Mouse (Mus musculus) cerebral cortex, adult 2 months (tissue): ENCODE measurements around the gene Epha1.

Experiments used
- WGBS: fragments of 180-500 bp; shearing (Covaris S2); methylation state at CpG from one replicate; pipeline ENCODE4 v1.1.7; 2018; 5-methylcytosine and 5-hydroxymethylcytosine counted together

Gene Epha1

DNA sequence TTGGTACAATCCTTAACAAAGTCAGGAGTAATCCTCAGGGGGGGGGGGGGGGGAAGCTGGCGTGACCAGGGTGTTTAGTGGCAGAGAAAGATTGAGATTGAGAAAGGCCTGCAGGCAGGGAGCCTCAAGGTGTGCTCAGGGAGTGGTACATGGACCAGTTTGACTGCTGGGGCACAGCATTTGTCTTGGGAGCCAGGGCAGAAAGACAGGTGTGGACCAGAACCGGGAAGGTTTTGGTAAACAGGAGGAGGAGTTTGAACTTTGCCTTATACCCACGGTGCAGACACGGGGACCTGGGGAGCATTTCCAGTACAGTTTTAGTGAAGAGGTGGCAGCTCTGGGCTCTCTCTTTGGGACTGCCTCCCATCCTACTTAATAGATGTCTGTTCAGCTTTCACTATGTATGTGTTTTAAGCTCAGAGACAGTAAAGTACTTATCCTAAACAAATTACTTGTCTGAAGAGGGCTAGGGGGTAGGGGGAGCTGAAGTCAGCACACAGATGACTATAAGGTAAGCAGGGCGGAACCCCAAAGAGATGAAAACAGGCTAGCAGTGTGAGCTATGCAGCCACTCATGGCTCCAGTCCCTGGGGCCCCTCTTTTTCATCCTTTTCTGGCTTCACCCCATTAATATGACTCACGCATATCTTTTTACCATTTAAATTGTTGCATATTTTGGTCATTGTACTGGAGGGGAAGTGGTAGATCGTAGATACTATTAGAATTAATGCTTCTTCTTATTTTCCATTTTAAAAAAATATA lies 782 bp upstream of the Epha1 start:
- 48% methylated on average over 7 of the region's 7 CpGs for WGBS

DNA sequence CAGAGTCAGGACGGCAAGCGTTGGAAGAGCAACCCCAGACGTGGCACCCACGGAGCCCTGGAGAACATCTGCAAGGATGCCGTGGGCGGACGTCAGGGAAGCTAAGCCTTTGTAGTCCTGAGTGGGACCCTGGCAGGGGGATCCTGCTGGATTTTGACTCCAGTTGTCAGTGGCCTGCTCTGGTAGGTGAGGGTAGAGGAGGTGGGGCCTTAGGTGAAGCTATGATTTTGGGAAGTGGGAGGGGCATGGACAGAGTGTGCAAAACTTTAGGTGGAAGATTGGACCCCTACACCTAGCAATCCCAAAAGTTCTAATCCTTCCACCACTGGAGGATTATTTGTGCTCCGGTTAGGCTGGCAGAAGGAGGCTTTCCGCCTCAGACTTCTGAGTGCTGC lies 650 bp downstream of the Epha1 start:
- WGBS, result 56% methylated on average over 9 of the region's 9 CpGs

DNA sequence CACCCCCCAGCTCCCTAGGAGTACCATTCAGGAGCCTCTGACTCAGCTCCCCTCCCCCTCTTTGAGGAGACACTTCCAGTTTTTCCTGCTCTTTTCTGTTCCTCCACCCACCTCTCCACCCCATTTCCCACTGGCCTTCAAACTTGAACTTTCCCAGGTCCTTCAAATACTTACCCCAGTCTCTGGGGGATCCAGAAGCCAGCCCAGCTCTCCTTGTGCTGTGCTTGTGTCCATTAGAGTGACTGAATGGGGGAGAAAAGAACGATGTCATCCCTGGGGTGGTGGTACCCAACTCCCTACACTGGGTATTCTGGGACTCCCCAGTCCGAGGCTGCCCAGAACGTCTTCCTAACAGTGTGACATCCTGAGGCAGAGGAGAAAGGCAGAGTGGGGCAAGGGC lies 1.1 kb downstream of the Epha1 start:
- WGBS, result 40% methylated on average over 3 of the region's 3 CpGs

DNA sequence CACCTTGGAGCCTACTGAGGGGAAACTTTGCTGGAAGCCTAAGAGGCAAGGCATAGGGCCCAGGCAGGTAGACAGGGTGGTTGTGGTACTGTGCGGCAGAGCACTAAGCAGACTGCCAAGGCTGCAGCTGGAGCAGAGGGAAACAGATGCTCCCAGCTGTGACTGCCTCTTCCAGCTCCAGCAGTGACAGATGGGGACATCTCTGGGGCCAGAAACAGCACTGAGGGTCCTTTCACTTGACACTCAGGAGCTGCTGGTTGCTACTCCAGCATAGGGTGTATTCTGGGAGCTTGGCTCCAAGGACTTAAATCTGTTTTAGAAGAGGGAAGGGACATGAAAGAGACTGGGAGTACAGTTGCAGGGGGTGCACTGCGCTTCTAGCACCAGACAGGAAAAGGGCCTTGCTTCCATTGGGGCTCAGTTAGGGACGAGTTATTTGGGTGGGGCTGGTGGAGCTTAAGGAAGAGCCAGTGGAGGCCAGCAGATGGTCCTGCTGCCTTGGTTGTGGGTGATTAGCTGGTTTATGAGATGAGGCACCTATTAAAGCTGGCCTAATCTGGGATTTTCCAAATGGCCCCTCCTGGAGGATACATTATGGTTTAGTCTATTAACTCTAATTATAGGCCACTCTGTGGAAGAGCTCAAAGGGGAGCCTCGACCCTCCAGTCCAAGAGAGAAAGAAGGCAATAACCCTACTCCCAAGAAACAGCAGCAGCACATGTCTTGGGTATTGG lies 2.3 kb downstream of the Epha1 start:
- WGBS, result 76% methylated on average over 4 of the region's 4 CpGs

DNA sequence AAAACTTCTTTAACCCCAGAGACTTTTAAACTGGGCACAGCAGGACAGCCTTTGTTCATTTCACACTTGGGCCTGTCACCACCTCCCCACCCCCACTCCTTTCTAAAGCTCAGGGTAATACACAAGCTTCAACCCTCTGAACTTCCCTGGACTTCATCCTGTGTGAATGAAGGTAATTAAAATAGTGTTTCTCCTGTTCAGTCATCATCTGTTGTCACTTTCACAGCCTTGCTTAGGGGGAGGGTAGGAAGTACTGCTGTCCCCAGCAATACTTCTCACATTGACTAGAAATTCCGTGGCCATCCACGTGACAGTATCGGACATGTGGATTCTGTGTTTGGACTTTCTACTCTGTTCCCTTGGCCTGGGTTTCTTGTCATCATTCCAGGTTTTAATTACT lies 3.2 kb downstream of the Epha1 start:
- WGBS, result 32% methylated on average over 3 of the region's 3 CpGs

DNA sequence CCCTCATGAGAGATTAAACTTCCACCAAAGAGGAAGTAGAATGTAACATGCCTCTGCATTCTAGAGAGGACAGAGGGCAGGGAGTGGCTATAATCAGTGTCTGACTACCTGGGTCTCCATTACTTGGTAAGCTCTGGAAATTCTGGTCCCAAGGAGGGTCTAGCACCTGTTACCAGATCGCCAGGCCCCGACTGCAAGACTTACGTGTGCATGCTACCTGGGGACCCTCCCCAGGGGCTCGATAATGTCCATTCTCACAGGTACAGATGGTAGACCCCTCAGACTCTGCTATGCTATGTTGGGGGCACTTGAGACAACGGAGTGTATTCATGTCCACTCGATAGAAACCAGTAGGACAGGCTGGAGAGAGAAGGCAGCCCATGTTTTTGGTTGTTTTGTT lies 7.9 kb downstream of the Epha1 start:
- 94% methylated on average over 6 of the region's 6 CpGs for WGBS

DNA sequence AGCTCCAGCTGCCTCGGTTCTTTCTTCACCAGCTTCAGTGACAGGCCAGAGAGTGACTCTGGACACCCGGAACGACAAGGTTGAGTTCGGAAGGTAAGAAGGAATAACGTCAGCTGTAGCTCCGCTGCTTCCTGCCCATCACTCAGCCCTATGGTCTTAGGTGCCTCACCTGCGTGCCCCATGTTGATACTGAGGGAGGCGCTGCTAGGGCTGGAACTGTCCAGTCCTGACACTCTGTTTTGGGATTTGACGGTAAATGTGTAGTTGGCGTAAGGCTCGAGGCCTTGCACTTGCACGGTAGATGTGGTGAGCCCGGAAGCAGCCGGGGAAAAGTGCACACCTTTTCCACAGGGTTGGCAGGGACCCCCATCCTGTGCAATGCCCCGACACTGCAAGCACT lies 8.5 kb downstream of the Epha1 start:
- 94% methylated on average over 15 of the region's 15 CpGs for WGBS

DNA sequence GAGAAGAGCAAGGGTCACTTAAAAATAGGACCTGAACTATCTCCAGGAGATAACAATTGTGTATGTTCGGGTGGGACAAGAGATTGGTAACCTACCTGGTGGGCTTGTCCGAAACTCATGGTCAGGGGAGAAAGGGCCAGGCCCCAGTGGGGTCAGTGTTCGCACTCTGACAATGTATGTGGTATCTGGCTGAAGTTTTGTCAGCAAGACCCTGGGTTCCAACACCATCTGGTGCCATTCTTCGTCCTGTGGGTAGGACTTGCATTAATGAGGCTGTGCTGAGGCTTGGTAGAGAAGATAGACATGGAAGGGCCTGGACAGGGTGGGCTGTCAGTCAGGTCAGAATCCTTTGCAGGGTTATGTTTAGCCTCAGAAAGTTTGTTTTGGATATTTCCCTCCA lies 9.0 kb downstream of the Epha1 start:
- 86% methylated on average over 4 of the region's 4 CpGs for WGBS

DNA sequence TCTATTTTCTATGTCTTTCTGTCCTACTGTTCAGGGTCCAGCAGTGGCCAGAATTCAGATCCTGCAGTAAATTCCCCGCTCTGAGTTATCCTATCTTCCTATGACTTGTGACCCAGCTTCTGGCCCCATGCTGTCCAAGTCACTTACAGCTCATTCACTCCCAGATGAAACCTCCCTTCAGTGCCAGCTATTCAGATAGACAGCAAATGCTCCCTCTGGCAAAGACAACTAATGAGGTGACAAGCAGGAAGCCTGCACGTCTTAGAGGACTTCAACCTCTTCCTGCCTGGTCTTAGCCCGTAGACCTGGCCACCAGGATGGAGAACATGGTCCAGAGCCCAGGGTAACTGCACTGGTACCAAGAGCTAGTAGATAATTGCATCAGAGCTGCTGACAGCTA lies 10.1 kb downstream of the Epha1 start:
- WGBS, result 62% methylated on average over 3 of the region's 3 CpGs

DNA sequence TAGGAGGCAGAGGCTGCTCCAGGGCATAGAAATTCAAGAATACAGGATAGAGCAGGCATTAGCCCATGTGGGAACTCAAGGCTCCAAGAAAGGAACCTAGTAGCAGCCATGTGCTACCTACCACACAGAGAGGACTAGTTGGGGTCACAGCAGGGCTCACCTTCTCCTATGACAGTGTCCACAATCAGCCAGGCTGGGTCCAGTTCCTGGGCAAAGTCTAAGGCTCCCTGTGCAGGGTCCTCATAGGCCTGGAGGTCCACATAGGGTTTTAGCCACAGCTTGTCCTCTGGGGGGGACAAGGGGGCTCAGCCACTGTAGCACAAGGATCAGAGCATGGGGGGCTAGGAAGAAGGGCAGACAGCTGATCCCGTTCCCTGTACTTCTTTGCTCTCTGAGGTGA lies 10.6 kb downstream of the Epha1 start:
- WGBS, result 91% methylated on average over 1 of the region's 1 CpGs

DNA sequence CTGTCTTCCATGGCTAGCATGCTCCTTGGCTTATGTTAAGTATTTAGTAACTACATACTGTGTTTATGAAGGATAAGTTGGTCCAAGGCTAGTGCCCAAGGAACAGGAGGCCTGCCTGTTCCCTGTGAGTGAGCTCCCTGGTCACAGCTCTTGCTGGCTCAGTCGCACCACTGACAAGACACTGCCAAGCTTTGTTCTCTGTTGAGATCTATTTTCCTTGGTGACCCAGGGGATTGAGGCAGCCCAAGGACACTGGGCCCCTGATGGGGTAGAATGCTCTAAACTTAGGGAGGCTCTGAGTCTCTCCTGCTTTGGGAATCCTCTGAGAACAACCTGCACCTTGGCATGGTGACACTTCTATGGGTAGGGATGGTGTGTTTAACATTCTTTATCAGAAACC lies 11.0 kb downstream of the Epha1 start:
- WGBS, result 74% methylated on average over 1 of the region's 1 CpGs

DNA sequence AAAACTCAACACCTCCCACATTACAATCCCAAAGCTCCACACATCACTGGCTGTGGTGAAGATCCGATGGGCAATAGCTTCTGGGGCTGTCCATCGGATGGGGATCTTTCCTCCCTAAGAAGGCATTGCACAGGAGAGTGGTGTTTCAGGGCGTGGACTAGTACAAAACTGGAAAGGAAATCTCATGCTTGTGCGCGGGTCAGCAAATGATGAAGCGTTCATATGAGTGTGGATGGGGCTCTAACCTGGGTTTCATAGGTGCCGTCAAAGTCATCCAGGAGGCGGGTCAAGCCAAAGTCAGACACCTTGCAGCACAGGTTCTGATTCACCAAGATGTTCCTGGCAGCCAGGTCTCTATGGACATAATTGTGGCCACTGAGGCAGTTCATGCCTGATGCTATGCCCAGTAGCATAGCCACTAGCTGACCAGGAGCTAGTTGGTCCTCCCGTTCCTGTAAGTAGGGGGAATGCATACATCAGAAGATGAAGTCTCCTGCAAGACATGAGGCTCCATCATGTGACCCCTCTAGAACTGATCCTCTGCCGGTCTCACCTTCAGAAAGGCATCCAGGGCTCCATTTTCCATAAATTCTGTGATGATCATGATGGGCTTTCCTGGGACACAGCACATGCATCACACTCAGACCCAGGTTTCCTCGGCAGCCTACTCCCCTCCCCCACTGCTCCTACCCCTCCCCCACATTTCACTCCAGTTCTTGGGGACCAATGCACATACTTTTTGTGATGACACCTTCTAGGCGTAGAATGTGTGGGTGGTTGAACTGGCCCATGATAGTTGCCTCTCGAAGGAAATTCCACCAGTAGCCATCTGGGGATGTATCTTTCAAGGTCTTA lies 11.8 kb downstream of the Epha1 start:
- 86% methylated on average over 13 of the region's 13 CpGs for WGBS

DNA sequence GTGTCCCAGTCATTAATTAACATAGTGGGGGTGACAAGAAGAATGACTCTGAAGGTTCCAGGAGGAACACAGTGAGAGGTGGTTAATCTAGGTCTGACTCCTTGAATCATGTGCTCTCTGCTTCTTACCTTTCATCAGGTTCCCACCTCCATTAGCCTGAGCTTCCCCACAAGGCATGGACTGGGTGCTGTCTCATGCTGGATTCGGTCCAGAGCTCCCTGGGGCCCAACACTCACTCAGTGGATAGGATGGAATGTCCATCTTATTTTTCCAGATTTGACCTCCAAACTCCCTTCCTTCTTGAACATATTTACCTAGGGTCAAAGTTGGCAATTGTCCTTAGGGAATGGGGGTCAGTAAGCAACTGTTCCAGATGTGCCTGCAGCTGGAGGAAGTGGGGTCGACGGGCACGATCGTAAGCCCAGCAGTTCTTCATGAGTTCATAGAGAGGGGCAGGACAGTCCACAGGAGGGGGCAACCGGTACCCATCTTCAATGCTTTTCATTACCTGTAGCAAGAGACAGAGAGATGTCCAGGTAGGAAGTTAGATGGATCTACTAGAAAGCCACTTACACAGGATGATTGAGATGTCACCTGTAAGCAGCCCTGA lies 12.7 kb downstream of the Epha1 start:
- WGBS, result 85% methylated on average over 6 of the region's 6 CpGs

DNA sequence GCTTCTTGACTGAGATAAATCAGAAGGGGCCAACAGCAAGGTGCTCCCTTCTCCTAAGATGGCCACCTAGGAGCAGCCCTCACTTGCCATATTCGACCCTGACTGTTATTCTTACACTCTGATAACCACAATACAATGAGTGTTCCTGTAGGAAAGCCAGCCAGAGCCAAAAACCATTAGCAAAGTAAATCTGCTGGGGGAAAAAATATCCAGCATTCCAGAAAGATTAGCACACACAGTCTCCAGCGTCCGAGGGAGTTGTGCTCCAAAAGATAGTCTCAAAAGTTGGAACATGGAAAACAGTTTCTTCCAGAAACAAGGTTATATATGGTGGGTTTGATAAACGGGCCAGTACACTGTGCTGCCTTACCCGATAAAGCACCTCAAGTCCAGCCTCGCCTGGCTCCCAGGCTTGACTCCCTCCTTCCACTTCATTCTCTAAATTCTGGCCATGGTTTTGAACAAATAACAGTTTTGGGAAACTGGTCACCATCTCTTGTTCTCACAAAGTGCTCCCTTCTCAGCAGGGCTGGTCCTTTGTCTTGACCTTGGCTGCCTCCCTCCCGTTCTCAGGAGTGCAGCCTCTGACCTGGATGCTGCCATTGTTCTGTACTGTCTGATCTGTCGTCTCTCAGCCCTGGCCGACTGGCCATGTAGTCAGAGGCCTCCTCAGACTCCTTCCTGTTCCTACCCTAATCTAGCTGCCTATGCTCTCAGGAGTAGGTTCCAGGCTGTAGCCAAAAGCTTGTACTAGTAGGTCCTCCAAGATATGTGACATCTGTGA lies 13.5 kb downstream of the Epha1 start:
- WGBS, result 68% methylated on average over 9 of the region's 9 CpGs

DNA sequence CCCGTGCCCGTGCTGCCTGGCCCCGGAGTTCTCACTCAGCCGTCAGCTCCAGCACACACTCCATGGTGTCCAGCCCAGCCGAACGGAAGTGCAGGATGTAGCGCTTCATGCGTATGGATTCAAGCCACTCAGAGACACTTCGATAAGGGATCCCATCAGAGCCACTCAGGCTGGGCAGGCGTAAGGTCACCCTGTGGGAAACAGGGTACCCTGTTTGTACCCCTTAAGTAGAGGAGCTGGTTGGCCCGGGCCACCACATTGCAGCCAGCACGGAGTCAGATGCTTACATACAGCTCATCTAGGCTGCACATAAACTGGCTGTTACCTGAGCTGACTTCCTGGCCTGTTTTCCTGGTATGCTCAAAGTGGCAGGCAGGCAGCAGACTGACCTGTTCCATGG lies 14.2 kb downstream of the Epha1 start:
- 92% methylated on average over 12 of the region's 12 CpGs for WGBS

DNA sequence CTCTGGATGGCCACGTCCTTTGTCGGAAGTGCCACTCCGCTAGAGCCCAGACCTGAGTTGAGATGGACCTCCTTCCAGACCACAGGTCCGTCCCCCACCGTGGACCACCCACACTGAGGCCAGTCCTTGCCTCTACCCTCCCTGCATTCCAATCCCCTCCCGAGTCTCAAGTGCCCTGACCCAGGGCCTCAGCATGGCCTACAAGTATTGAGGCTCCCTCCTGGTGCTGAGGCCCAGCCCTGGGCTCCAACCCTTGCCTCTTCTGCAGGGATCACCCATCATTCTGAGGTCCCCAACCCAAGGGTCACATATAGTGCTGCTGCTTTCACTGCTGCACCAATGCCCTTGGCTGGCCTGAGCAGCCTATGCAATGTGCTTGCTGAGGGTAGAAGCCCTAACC lies 15.2 kb downstream of the Epha1 start:
- WGBS, result 85% methylated on average over 6 of the region's 6 CpGs

DNA sequence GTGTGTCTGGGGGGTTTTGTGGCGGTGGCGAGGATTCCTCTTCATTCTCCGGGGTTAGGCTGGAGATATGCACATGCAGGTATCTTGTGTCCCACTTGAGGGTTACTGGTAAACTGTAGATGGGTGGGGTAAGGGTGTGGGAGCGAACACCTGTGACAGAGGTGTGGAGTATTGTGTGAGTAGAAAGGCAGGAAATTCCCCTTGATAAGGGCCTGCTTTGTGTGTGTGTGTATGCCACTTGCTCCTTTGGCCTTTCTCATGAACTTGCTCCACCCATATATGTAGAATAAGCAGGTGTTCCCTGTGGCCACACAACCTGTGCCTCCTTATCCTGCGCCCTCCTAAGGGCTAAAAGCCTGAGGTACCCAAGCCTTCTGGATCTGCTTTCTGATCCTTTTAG lies 16.2 kb downstream of the Epha1 start:
- 94% methylated on average over 5 of the region's 5 CpGs for WGBS

DNA sequence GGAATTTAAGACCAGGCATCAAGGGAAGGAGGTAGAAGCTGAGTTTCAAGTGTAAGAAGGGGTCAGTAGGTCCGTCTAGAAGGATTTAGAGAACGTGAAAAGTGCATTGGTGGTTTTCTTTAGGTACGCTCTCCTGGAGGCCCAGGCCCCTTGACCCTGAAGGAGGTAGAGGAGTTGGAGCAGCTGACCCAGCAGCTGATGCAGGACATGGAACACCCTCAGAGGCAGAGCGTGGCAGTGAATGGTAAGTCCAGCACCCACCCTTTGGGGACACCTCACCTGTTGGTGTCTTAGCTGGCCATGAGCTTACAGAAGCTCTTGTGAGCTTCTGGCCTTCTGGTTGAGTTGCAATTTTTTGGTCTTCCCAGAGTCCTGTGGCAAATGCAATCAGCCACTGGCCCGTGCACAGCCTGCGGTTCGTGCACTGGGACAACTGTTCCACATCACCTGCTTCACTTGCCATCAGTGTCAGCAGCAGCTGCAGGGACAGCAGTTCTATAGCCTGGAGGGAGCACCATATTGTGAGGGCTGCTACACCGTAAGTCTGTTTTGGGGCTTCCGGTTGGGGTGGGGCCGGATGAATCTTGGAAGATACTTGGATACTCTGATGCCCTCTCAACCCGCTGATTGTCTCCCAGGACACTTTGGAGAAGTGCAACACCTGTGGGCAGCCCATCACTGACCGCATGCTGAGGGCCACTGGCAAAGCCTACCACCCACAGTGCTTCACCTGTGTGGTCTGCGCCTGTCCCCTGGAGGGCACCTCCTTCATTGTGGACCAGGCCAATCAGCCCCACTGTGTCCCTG lies 17.1 kb downstream of the Epha1 start:
- 96% methylated on average over 13 of the region's 13 CpGs for WGBS

DNA sequence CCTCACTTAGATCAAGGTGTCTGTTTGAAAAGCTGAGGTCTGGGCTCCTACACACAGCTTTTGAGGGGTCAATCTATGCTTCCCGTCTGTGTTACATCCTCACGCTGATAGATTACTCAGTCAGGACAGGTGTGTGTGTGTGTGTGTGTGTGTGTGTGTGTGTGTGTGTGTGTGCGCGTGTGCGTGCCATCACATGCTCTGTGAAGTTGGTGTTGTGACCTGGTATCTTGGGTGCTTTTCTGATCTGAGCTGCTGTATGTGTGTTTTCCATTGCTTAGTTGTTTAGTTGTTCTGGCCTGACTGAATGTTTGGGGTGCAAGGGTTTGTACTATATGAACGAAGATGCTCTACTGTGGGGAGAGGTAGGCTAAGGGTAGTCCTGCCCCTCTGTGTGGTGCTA lies 17.7 kb downstream of the Epha1 start:
- WGBS, result 95% methylated on average over 6 of the region's 6 CpGs
